Mouse (Mus musculus) intestine, embryonic 15.5 days (tissue): Measurements from ENCODE around the gene Cdc5l. TPM values are rescaled to one million over a fixed set of nuclear protein-coding genes. Genes with fewer than 3 reads are reported as not detected.
"Not testable (repeated sequence)": the region's sequence is repeated elsewhere in the genome, so short reads cannot be mapped to it uniquely, and the experiment has no call there.

Source experiments
- ATAC-seq: fragments of 200-750 bp; cut with Nextera tagmentation; 2 replicates; pipeline ENCODE4 v1.8.0; 2017; ENCODE audit warnings: moderate TSS enrichment, moderate library complexity
- H3K27ac ChIP-seq: fragments of 300-500 bp; sonication (generic); 2 replicates; pipeline ENCODE4 v1.5.1; 2015; ENCODE audit warnings: mild to moderate bottlenecking, inconsistent platforms
- H3K27me3 ChIP-seq: fragments of 300-500 bp; sonication (generic); replicated peaks from 2 replicates; pipeline ENCODE4 v1.6.1; 2015; ENCODE audit warnings: inconsistent platforms
- H3K36me3 ChIP-seq: fragments of 300-500 bp; sonication (generic); 2 replicates; pipeline ENCODE4 v1.6.1; 2015; ENCODE audit warnings: inconsistent platforms
- H3K4me1 ChIP-seq: fragments of 300-500 bp; sonication (generic); replicated peaks from 2 replicates; pipeline ENCODE4 v1.6.1; 2015; ENCODE audit warnings: inconsistent platforms
- H3K4me2 ChIP-seq: fragments of 300-500 bp; sonication (generic); replicated peaks from 2 replicates; pipeline ENCODE4 v1.6.1; 2015; ENCODE audit warnings: mild to moderate bottlenecking, inconsistent platforms
- H3K4me3 ChIP-seq: fragments of 300-500 bp; sonication (generic); replicated peaks from 2 replicates; pipeline ENCODE4 v1.5.1; 2015; ENCODE audit warnings: inconsistent platforms
- H3K9ac ChIP-seq: fragments of 300-500 bp; sonication (generic); 2 replicates; pipeline ENCODE4 v1.6.1; 2015; ENCODE audit warnings: inconsistent platforms
- H3K9me3 ChIP-seq: fragments of 300-500 bp; sonication (generic); 2 replicates; pipeline ENCODE4 v1.6.1; 2016; ENCODE audit warnings: inconsistent platforms
- WGBS: fragments of 180-500 bp; shearing (Covaris S2); methylation state at CpG from one replicate; pipeline ENCODE4 v1.1.7; 2015; 5-methylcytosine and 5-hydroxymethylcytosine counted together
- polyA plus RNA-seq: library from polyadenylated mRNA; unstranded; fragments of >200 nt; fragmentation: Nextera tagmentation; extraction: Ambion mirVana; gene quantifications from 2 replicates; pipeline ENCODE4 v1.2.1, GENCODE M21; 2015

Cdc5l gene
- polyA plus RNA-seq, 1 experiment from 2014 or later, result 63.4 TPM

GRCm38 (mm10) chr17:45458516-45458915 lies 25.0 kb upstream of the Cdc5l start:
- Histone ChIP-seq H3K27me3 (no peaks in the 10 kb centered on the region), H3K4me2 (no peak overlapping the region), H3K9me3 (no peaks in the 10 kb centered on the region), H3K27ac (no peak overlapping the region), H3K4me1 (no peaks in the 10 kb centered on the region), H3K36me3 (no peaks in the 10 kb centered on the region), H3K4me3 (no peak overlapping the region), H3K9ac (no peak overlapping the region)
- WGBS, result 79% methylated on average over 4 of the region's 4 CpGs
- ATAC-seq, result no peak

DNA sequence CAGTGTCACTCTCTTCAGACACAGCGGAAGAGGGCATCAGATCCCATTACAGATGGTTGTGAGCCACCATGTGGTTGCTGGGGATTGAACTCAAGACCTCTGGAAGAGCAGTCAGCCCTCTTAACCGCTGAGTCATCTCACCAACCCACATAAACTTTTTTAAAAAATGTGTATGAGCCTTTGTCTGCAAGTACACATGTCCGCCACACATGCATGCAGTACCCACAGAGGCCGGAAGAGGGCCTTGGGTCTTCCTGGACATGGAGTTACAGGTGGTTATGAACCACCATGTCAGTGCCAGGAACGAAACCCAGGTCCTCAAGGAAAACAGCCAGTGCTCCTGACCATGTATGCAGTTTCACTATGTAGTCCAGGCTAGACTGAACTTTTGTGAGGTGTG lies 23.9 kb upstream of the Cdc5l start:
- no peak for ATAC-seq
- H3K4me2 ChIP-seq, result no peak overlapping the region
- H3K9ac ChIP-seq, result no peak overlapping the region
- H3K4me1 ChIP-seq, result no peaks in the 10 kb centered on the region
- no peak overlapping the region for H3K27ac ChIP-seq
- H3K9me3 ChIP-seq, result no peaks in the 10 kb centered on the region
- H3K27me3 ChIP-seq, result no peaks in the 10 kb centered on the region
- no peaks in the 10 kb centered on the region for H3K36me3 ChIP-seq
- 84% methylated on average over 5 of the region's 5 CpGs for WGBS
- H3K4me3 ChIP-seq, result no peak overlapping the region

DNA sequence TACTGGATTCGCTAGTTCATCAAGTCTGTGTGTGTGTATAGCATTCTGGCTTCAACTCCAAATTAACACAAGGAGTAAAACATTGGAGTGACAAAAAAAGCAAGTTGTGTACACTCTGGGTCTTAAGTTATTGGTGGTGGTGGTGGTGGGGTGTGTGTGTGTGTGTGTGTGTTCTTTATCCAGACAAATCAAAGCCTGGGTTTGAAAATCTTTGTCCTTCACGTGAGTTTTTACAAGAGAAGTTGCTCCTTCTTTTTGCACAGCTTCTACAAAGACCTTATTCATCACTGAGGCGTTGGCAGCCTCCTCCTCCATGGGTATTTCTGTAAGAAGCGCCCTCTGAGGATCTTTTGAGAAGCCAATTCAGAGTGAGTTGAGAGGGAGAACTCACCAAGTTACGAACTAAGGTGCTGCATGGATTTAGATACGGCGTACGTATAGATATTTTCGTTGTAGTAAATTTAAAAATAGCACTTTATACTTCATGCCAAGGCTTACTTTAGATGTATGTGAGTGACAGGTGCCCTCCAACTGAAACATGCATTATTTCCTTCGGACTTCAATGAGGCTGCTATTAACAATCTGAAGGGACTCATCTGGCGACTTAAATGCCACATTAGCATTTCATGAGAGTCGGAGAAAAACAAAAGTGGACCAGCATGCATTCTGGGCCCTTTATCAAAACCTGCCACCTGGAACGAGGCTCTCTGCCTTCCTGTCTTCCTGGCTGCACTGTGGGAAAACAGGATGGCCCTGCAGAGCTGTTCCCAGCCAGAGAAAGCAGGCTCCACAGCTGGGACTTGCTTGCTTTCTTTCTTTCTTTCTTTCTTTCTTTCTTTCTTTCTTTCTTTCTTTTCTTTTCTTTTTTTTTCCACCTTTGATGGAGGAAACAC lies 23.0 kb upstream of the Cdc5l start:
- WGBS, result 69% methylated on average over 13 of the region's 13 CpGs
- Histone ChIP-seq H3K27ac (no peak overlapping the region), H3K4me2 (no peak overlapping the region), H3K9me3 (no peaks in the 10 kb centered on the region), H3K4me1 (no peaks in the 10 kb centered on the region), H3K27me3 (no peaks in the 10 kb centered on the region), H3K36me3 (no peaks in the 10 kb centered on the region), H3K4me3 (no peak overlapping the region), H3K9ac (no peak overlapping the region)
- no peak for ATAC-seq

DNA sequence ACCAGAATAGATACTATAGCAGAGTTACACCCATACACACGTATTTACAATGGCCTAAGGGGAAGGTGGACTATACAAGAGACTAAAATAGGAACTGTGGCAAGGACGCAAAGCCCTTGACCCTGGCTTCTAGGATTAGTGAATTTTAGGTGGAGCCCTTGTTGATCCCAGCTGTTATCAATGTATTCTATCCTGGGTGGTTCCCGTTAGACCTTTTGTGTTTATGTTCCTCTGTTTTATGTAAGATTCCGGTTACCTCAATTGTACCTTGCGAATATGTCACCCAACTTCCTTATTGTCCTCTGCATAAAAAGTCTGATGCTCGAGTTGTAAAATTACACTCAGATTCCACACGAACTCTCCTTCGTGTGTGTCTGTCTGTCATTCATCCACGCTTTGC lies 22.2 kb upstream of the Cdc5l start:
- H3K27ac ChIP-seq, result not testable (repeated sequence)

GRCm38 (mm10) chr17:45454794-45455193 lies 21.3 kb upstream of the Cdc5l start:
- H3K4me3 ChIP-seq, result no peak overlapping the region

More for the DNA sequence above, 22.2 kb upstream of the Cdc5l start:
- H3K4me3 ChIP-seq, H3K4me2 ChIP-seq, H3K36me3 ChIP-seq, H3K9ac ChIP-seq, H3K4me1 ChIP-seq, H3K27me3 ChIP-seq, ATAC-seq, H3K9me3 ChIP-seq: not testable (repeated sequence)
- 81% methylated on average over 9 of the region's 9 CpGs for WGBS

DNA sequence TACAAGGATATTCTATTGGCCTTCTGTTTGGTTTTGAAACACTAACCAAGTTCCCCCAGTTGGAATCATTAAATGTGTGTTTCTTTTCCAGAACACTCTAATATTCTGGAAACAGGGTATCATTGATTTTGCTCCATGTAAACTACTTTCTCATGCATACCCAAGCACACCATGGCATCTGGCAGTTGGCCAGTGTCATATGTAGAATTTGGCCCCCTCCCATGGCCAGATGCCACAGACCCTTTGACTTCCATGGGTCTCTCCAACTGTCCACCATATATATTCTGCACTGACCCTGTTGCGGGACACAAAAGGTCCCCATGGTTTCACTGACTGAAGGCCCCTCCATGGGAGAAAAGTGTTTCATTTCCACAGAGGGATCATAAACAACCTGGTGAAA lies 18.7 kb upstream of the Cdc5l start:
- Histone ChIP-seq H3K4me1 (no peaks in the 10 kb centered on the region), H3K9me3 (no peaks in the 10 kb centered on the region), H3K36me3 (no peaks in the 10 kb centered on the region), H3K27me3 (no peaks in the 10 kb centered on the region), H3K4me2 (no peak overlapping the region), H3K9ac (no peak overlapping the region), H3K27ac (no peak overlapping the region), H3K4me3 (no peak overlapping the region)
- WGBS, result 98% methylated on average over 1 of the region's 1 CpGs
- ATAC-seq, result no peak

More at GRCm38 (mm10) chr17:45454794-45455193, 21.3 kb upstream of the Cdc5l start:
- H3K4me1 ChIP-seq, result no peaks in the 10 kb centered on the region
- H3K27ac ChIP-seq, result no peak overlapping the region
- no peaks in the 10 kb centered on the region for H3K9me3 ChIP-seq
- H3K9ac ChIP-seq, result no peak overlapping the region
- H3K36me3 ChIP-seq, result no peaks in the 10 kb centered on the region
- WGBS, result 92% methylated on average over 2 of the region's 2 CpGs
- H3K4me2 ChIP-seq, result no peak overlapping the region
- H3K27me3 ChIP-seq, result no peaks in the 10 kb centered on the region
- no peak for ATAC-seq

GRCm38 (mm10) chr17:45450153-45450552 lies 16.6 kb upstream of the Cdc5l start:
- no peak overlapping the region for H3K27ac ChIP-seq
- no peak overlapping the region for H3K4me3 ChIP-seq
- no peaks in the 10 kb centered on the region for H3K4me1 ChIP-seq
- ATAC-seq, result no peak
- H3K36me3 ChIP-seq, result no peaks in the 10 kb centered on the region
- WGBS, result 83% methylated on average over 6 of the region's 6 CpGs
- H3K4me2 ChIP-seq, result no peak overlapping the region
- H3K27me3 ChIP-seq, result no peaks in the 10 kb centered on the region
- no peak overlapping the region for H3K9ac ChIP-seq
- no peaks in the 10 kb centered on the region for H3K9me3 ChIP-seq

DNA sequence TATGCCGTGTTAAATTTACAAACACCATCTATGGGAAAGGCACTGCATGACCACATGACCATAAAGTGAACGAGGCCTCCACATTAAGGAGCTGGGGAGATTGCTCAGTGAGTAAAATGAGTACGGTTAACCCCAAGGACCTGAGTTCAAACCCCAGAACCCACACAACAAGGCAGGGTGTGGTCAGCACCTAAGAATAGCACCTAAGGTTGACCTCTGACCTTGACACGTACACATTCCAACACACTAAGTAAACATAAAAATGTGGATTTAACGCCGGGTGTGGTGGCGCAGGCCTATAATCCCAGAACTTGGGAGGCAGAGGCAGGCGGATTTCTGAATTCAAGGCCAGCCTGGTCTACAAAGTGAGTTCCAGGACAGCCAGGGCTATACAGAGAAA lies 16.0 kb upstream of the Cdc5l start:
- no peaks in the 10 kb centered on the region for H3K36me3 ChIP-seq
- H3K4me1 ChIP-seq, result no peaks in the 10 kb centered on the region
- no peaks in the 10 kb centered on the region for H3K27me3 ChIP-seq
- no peak overlapping the region for H3K4me3 ChIP-seq
- WGBS, result 88% methylated on average over 8 of the region's 8 CpGs
- no peak overlapping the region for H3K27ac ChIP-seq
- ATAC-seq, result no peak
- H3K4me2 ChIP-seq, result no peak overlapping the region
- H3K9ac ChIP-seq, result no peak overlapping the region
- H3K9me3 ChIP-seq, result no peaks in the 10 kb centered on the region

- WGBS, result 82% methylated on average over 2 of the region's 2 CpGs
- ATAC-seq, result no peak
- H3K4me3 ChIP-seq, result no peak overlapping the region
- no peak overlapping the region for H3K27ac ChIP-seq
- no peaks in the 10 kb centered on the region for H3K27me3 ChIP-seq
- H3K4me1 ChIP-seq, result no peaks in the 10 kb centered on the region
- no peaks in the 10 kb centered on the region for H3K36me3 ChIP-seq
- H3K4me2 ChIP-seq, result no peak overlapping the region
- H3K9me3 ChIP-seq, result no peaks in the 10 kb centered on the region
- H3K9ac ChIP-seq, result no peak overlapping the region
These were observed 13.5 kb upstream of the Cdc5l start for GRCm38 (mm10) chr17:45447063-45447462.

- Histone ChIP-seq H3K4me2 (no peak overlapping the region), H3K9ac (no peak overlapping the region), H3K4me3 (no peak overlapping the region), H3K36me3 (no peaks in the 10 kb centered on the region), H3K27ac (no peak overlapping the region), H3K4me1 (no peaks in the 10 kb centered on the region), H3K27me3 (no peaks in the 10 kb centered on the region), H3K9me3 (no peaks in the 10 kb centered on the region)
- 80% methylated on average over 4 of the region's 4 CpGs for WGBS
- no peak for ATAC-seq
These were observed 12.4 kb upstream of the Cdc5l start for GRCm38 (mm10) chr17:45445923-45446322.

GRCm38 (mm10) chr17:45434262-45434590 lies 689 bp upstream of the Cdc5l start:
- peak overlapping the region; percentile 90 for H3K9ac ChIP-seq
- no peaks in the 10 kb centered on the region for H3K9me3 ChIP-seq
- WGBS, result 4% methylated on average over 12 of the region's 12 CpGs
- peak overlapping the region; percentile 81 for H3K4me3 ChIP-seq
- H3K27me3 ChIP-seq, result no peaks in the 10 kb centered on the region
- peak overlapping the region; percentile 97 for H3K27ac ChIP-seq
- no peak for ATAC-seq
- no peaks in the 10 kb centered on the region for H3K36me3 ChIP-seq
- peaks cover 14% of the 10 kb centered on the region for H3K4me1 ChIP-seq
- peak overlapping the region; percentile 77 for H3K4me2 ChIP-seq

DNA sequence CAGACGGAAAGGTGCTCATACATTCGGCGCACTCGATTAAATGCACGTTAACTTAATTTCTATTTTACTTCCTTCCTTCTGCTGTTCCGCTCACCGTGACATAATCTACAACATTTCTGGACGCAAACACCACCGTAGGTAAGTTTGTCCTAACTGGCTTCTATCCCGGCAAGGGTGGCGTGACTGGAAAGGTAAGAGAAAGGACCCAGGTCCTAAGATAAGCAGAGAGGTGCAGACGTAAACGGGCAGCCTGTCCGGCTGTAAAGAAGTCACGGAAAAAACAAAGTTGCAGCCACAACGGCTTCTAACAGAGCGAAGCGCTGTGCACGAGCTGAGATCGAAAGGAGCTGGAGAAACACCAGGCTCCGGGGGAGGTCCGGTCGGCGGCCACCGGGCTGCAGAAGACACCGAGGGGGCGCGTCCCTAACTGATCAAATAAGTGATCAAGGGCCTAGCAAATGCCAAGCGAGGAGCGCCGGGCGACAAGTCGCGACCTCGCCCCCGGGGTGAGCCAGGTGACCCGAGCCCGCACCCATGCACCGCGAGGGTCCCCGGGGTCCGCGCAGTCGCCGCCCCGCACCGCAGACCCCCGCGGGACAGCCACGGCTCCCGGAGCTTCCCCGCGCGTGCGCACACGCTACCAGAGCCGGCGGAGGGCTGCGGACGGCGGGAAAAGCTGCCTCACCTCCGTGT lies 685 bp downstream of the Cdc5l start:
- Histone ChIP-seq H3K4me2 (peak overlapping the region; percentile 65), H3K36me3 (no peaks in the 10 kb centered on the region), H3K9me3 (no peaks in the 10 kb centered on the region), H3K27ac (peak overlapping the region; percentile 97), H3K4me1 (peaks cover 14% of the 10 kb centered on the region), H3K27me3 (no peaks in the 10 kb centered on the region), H3K4me3 (peak overlapping the region; percentile 81), H3K9ac (peak overlapping the region; percentile 90)
- under 1% methylated on average over 62 of the region's 62 CpGs for WGBS
- peak; percentile 85 for ATAC-seq

GRCm38 (mm10) chr17:45432007-45432406 lies 1.5 kb downstream of the Cdc5l start:
- Histone ChIP-seq H3K4me3 (peak overlapping the region; percentile 81), H3K27me3 (no peaks in the 10 kb centered on the region), H3K27ac (no peak overlapping the region), H3K36me3 (no peaks in the 10 kb centered on the region), H3K9me3 (no peaks in the 10 kb centered on the region), H3K4me2 (peak overlapping the region; percentile 65), H3K4me1 (peaks cover 14% of the 10 kb centered on the region), H3K9ac (peak overlapping the region; percentile 90)
- ATAC-seq, result no peak
- WGBS, result 69% methylated on average over 3 of the region's 3 CpGs
